Mouse (Mus musculus) bone marrow macrophage, adult 2 months (primary cell): ENCODE results near the gene Gm10840.

ENCODE experiments used
- CTCF ChIP-seq: IDR thresholded peaks from 2 replicates; pipeline ENCODE4 v1.5.1; 2012; ENCODE audit warnings: low read depth, mild to moderate bottlenecking, low read length, moderate library complexity
- POLR2A ChIP-seq: IDR thresholded peaks from 2 replicates; pipeline ENCODE4 v1.6.1; 2012; ENCODE audit warnings: mild to moderate bottlenecking, low read depth, low read length, borderline replicate concordance

GRCm38 (mm10) chr11:106170807-106171206 lies 10.2 kb downstream of the Gm10840 start:
- TF ChIP-seq CTCF: no peak
- TF ChIP-seq POLR2A: no peak
